Mouse (Mus musculus) layer of hippocampus, postnatal 14 days (tissue): ENCODE data around the gene Des. TPM values are rescaled to one million over a fixed set of nuclear protein-coding genes. Genes with fewer than 3 reads are reported as not detected.

Experiments
- DNase-seq, 2 experiments: peaks; one replicate each; pipeline ENCODE4 v3.0.0; 2021 to 2022; ENCODE audit warnings: low spot score in 2 of 2, mixed read lengths in 1 of 2
- total RNA-seq, 2 experiments: library from RNA; stranded (reverse); gene quantifications; 2 replicates each; pipeline ENCODE4 v1.2.3; 2021

Gene Des
- total RNA-seq, 2 experiments from 2014 or later, result 1.6 to 1.8 TPM

DNA sequence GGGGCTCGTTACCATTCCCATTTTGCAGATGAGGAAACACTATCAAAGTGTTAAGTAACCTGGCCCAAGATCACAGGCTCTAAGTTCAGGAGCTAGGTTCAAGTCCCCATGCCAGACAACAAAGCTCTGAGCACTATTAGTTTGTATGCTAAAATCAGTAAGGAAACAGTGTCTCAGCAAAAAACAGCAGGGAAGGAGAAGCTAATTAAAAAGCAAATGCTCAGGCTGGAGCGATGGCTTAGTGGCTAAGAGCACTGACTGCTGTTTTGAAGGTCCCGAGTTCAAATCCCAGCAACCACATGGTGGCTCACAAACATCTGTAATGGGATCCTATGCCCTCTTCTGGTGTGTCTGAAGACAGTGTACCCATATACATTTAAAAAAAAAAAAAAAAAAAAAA lies 52.1 kb downstream of the Des start:
- no peak for DNase-seq

DNA sequence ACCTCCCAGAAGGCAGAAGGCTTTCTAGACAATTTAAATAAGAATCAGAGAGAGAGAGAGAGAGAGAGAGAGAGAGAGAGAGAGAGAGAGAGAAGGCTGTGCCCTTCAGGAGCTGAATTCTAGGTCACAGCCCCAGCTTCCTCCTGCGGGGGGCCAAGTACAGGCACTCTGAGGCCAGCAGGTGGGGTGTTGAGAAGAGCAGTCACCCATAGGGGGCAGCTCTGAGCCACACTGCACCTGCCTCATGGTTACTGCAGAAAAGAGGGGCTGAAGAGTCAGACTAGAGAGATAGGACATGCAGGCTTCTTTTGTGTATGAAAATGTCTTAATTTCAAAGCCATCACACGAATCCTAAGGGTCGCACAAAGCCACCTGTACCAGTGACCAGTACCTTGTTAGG lies 53.6 kb downstream of the Des start:
- DNase-seq, result no peak

Other genes with a start within 250 kb of the Des start
- gene Nhej1, start 235.1 kb upstream of the Des start, total RNA-seq, result 1 to 10 TPM; 2.2 to 2.7 TPM
- under 1 TPM in 1 of 2 experiments, not detected in 1; 0.35 TPM for gene Slc23a3, start 226.4 kb upstream of the Des start, total RNA-seq
- 10 to 100 TPM; 31.1 to 31.4 TPM for gene Cnppd1, start 217.6 kb upstream of the Des start, total RNA-seq
- gene Retreg2, start 217.6 kb upstream of the Des start, total RNA-seq, result 100 to 1,000 TPM; 143 to 148 TPM
- gene Zfand2b, start 191.7 kb upstream of the Des start, total RNA-seq, result 10 to 100 TPM; 30.9 to 32.7 TPM
- gene Abcb6, start 179.9 kb upstream of the Des start, total RNA-seq, result 10 to 100 TPM; 30.7 to 35.2 TPM
- 10 to 100 TPM; 19.5 to 21.1 TPM for gene Ankzf1, start 168.2 kb upstream of the Des start, total RNA-seq
- 100 to 1,000 TPM; 110 to 115 TPM for gene Atg9a, start 168.1 kb upstream of the Des start, total RNA-seq
- 10 to 100 TPM; 21.3 to 21.7 TPM for gene Glb1l, start 149.5 kb upstream of the Des start, total RNA-seq
- 10 to 100 TPM; 90.5 to 91.4 TPM for gene Stk16, start 149.5 kb upstream of the Des start, total RNA-seq
- gene Tuba4a, start 140.5 kb upstream of the Des start, total RNA-seq, result 100 to 1,000 TPM; 512 to 548 TPM
- gene A630095N17Rik, start 128.2 kb upstream of the Des start, total RNA-seq, result not detected
- gene Dnajb2, start 123.9 kb upstream of the Des start, total RNA-seq, result 10 to 100 TPM; 60.0 to 61.1 TPM
- gene Ptprn, start 95.8 kb upstream of the Des start, total RNA-seq, result 100 to 1,000 TPM; 326 to 350 TPM
- 10 to 100 TPM; 68.2 to 98.9 TPM for gene Resp18, start 81.9 kb upstream of the Des start, total RNA-seq
- gene Dnpep, start 42.3 kb upstream of the Des start, total RNA-seq, result 10 to 100 TPM; 50.4 to 55.2 TPM
- gene Speg, start 15.0 kb downstream of the Des start, total RNA-seq, result 100 to 1,000 TPM; 184 TPM
- 10 to 100 TPM; 56.0 to 62.2 TPM for gene Gmppa, start 75.6 kb downstream of the Des start, total RNA-seq
- 10 to 100 TPM; 14.3 to 14.7 TPM for gene Asic4, start 90.1 kb downstream of the Des start, total RNA-seq
- gene Chpf, start 119.0 kb downstream of the Des start, total RNA-seq, result 10 to 100 TPM; 71.2 to 78.5 TPM
- 10 to 100 TPM; 53.3 to 62.5 TPM for gene Tmem198, start 119.2 kb downstream of the Des start, total RNA-seq
- 10 to 100 TPM; 25.2 to 27.0 TPM for gene Obsl1, start 146.1 kb downstream of the Des start, total RNA-seq
- gene Inha, start 146.7 kb downstream of the Des start, total RNA-seq, result 10 to 100 TPM; 20.3 to 22.6 TPM
- gene Stk11ip, start 161.2 kb downstream of the Des start, total RNA-seq, result 10 to 100 TPM; 23.6 to 30.8 TPM
- gene Slc4a3, start 185.9 kb downstream of the Des start, total RNA-seq, result 100 to 1,000 TPM; 120 to 141 TPM